Mouse (Mus musculus) midbrain, embryonic 12.5 days (tissue): ENCODE results near the gene Dennd4b. TPM values are rescaled to one million over a fixed set of nuclear protein-coding genes. Genes with fewer than 3 reads are reported as not detected.
"Not testable (repeated sequence)": the region's sequence is repeated elsewhere in the genome, so short reads cannot be mapped to it uniquely, and the experiment has no call there.

Experiments used
- ATAC-seq: fragments of 200-750 bp; cut with Nextera tagmentation; 2 replicates; pipeline ENCODE4 v1.8.0; 2017; ENCODE audit warnings: low read depth, moderate TSS enrichment, moderate library complexity; ENCODE audit not compliant: low FRiP score
- H3K27ac ChIP-seq: fragments of 300-500 bp; sonication (generic); replicated peaks from 2 replicates; pipeline ENCODE4 v1.5.1; 2016; ENCODE audit warnings: mild to moderate bottlenecking
- H3K27me3 ChIP-seq: fragments of 300-500 bp; sonication (generic); 2 replicates; pipeline ENCODE4 v1.6.1; 2016; ENCODE audit warnings: mild to moderate bottlenecking
- H3K36me3 ChIP-seq: fragments of 300-500 bp; sonication (generic); 2 replicates; pipeline ENCODE4 v1.6.1; 2016
- H3K4me1 ChIP-seq: fragments of 300-500 bp; sonication (generic); 2 replicates; pipeline ENCODE4 v1.6.1; 2016
- H3K4me2 ChIP-seq: fragments of 300-500 bp; sonication (generic); replicated peaks from 2 replicates; pipeline ENCODE4 v1.6.1; 2016; ENCODE audit warnings: mild to moderate bottlenecking, moderate library complexity
- H3K4me3 ChIP-seq: fragments of 300-500 bp; sonication (generic); 2 replicates; pipeline ENCODE4 v1.5.1; 2016; ENCODE audit warnings: mild to moderate bottlenecking
- H3K9ac ChIP-seq: fragments of 300-500 bp; sonication (generic); replicated peaks from 2 replicates; pipeline ENCODE4 v1.6.1; 2016; ENCODE audit warnings: mild to moderate bottlenecking, moderate library complexity
- H3K9me3 ChIP-seq: fragments of 300-500 bp; sonication (generic); 2 replicates; pipeline ENCODE4 v1.6.1; 2016; ENCODE audit warnings: mild to moderate bottlenecking
- WGBS: fragments of 180-500 bp; shearing (Covaris S2); methylation state at CpG from one replicate; pipeline ENCODE4 v1.1.7; 2016; 5-methylcytosine and 5-hydroxymethylcytosine counted together
- polyA plus RNA-seq: library from polyadenylated mRNA; unstranded; fragments of >200 nt; fragmentation: Nextera tagmentation; extraction: Ambion mirVana; gene quantifications from 2 replicates; pipeline ENCODE4 v1.2.1, GENCODE M21; 2016

Gene Dennd4b
- polyA plus RNA-seq, 1 experiment from 2014 or later: 6.6 TPM

GRCm38 (mm10) chr3:90268971-90269370 is 4.0 kb downstream of the Dennd4b start:
- no peak for ATAC-seq
- Histone ChIP-seq H3K27ac (no peak overlapping the region), H3K4me1 (peaks cover 14% of the 10 kb centered on the region), H3K27me3 (no peaks in the 10 kb centered on the region), H3K4me2 (no peak overlapping the region), H3K9ac (no peak overlapping the region), H3K9me3 (no peaks in the 10 kb centered on the region), H3K4me3 (no peak overlapping the region), H3K36me3 (peaks cover 34% of the 10 kb centered on the region)
- 89% methylated on average over 16 of the region's 16 CpGs for WGBS

GRCm38 (mm10) chr3:90270784-90271183 is 5.8 kb downstream of the Dennd4b start:
- 91% methylated on average over 8 of the region's 8 CpGs for WGBS

GRCm38 (mm10) chr3:90272170-90272569 is 7.2 kb downstream of the Dennd4b start:
- H3K36me3 ChIP-seq: peaks cover 51% of the 10 kb centered on the region
- H3K9me3 ChIP-seq: no peaks in the 10 kb centered on the region
- 75% methylated on average over 9 of the region's 9 CpGs for WGBS

More at GRCm38 (mm10) chr3:90270784-90271183, 5.8 kb downstream of the Dennd4b start:
- Histone ChIP-seq H3K4me1 (peaks cover 10% of the 10 kb centered on the region), H3K27me3 (no peaks in the 10 kb centered on the region), H3K4me3 (no peak overlapping the region), H3K9ac (no peak overlapping the region), H3K36me3 (peaks cover 43% of the 10 kb centered on the region), H3K27ac (no peak overlapping the region), H3K4me2 (no peak overlapping the region), H3K9me3 (no peaks in the 10 kb centered on the region)
- no peak for ATAC-seq

GRCm38 (mm10) chr3:90273855-90274254 is 8.9 kb downstream of the Dennd4b start:
- no peaks in the 10 kb centered on the region for H3K9me3 ChIP-seq
- H3K4me3 ChIP-seq: no peak overlapping the region
- no peak overlapping the region for H3K9ac ChIP-seq
- H3K4me1 ChIP-seq: no peaks in the 10 kb centered on the region
- H3K27me3 ChIP-seq: no peaks in the 10 kb centered on the region
- H3K36me3 ChIP-seq: peaks cover 67% of the 10 kb centered on the region
- ATAC-seq: no peak
- no peak overlapping the region; the same call in 1 of the 2 replicates for H3K27ac ChIP-seq
- 92% methylated on average over 22 of the region's 22 CpGs for WGBS
- H3K4me2 ChIP-seq: no peak overlapping the region

More at GRCm38 (mm10) chr3:90272170-90272569, 7.2 kb downstream of the Dennd4b start:
- Histone ChIP-seq H3K27ac (no peak overlapping the region), H3K9ac (no peak overlapping the region), H3K27me3 (no peaks in the 10 kb centered on the region), H3K4me2 (no peak overlapping the region), H3K4me1 (no peaks in the 10 kb centered on the region), H3K4me3 (no peak overlapping the region)
- no peak for ATAC-seq

GRCm38 (mm10) chr3:90275286-90275685 is 10.3 kb downstream of the Dennd4b start:
- Histone ChIP-seq H3K4me1 (no peaks in the 10 kb centered on the region), H3K36me3 (peaks cover 80% of the 10 kb centered on the region)
- 92% methylated on average over 11 of the region's 11 CpGs for WGBS

GRCm38 (mm10) chr3:90276858-90277257 is 11.9 kb downstream of the Dennd4b start:
- 51% methylated on average over 14 of the region's 16 CpGs for WGBS
- Histone ChIP-seq H3K4me1 (no peaks in the 10 kb centered on the region), H3K27me3 (no peaks in the 10 kb centered on the region), H3K36me3 (peaks cover 82% of the 10 kb centered on the region), H3K4me3 (no peak overlapping the region), H3K27ac (no peak overlapping the region), H3K4me2 (no peak overlapping the region), H3K9ac (no peak overlapping the region), H3K9me3 (no peaks in the 10 kb centered on the region)
- no peak for ATAC-seq

More at GRCm38 (mm10) chr3:90275286-90275685, 10.3 kb downstream of the Dennd4b start:
- no peak for ATAC-seq
- Histone ChIP-seq H3K27me3 (no peaks in the 10 kb centered on the region), H3K4me3 (no peak overlapping the region), H3K27ac (no peak overlapping the region), H3K9me3 (no peaks in the 10 kb centered on the region), H3K9ac (no peak overlapping the region), H3K4me2 (no peak overlapping the region)

GRCm38 (mm10) chr3:90277793-90278192 is 12.8 kb downstream of the Dennd4b start:
- Histone ChIP-seq H3K4me3 (no peak overlapping the region), H3K9ac (no peak overlapping the region), H3K4me1 (no peaks in the 10 kb centered on the region), H3K27me3 (no peaks in the 10 kb centered on the region), H3K36me3 (peaks cover 73% of the 10 kb centered on the region), H3K9me3 (no peaks in the 10 kb centered on the region), H3K4me2 (no peak overlapping the region), H3K27ac (no peak overlapping the region)
- ATAC-seq: no peak
- 96% methylated on average over 9 of the region's 9 CpGs for WGBS

DNA sequence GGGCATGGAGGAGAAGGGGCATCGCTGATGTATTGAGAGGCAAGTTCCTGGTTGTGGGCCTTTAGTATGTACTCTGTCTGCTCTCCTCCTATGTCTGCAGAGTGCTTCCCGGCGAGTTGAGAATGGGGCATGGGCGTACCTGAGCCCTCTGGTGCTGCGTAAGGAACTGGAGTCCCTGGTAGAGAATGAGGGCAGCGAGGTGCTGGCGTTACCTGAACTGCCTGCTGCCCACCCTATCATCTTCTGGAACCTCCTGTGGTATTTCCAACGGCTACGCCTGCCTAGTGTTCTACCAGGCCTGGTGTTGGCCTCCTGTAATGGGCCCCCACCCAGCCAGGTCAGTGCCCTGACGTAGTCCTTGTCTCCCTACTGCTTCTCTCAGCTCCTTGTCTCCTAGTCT is 13.2 kb downstream of the Dennd4b start:
- no peak overlapping the region for H3K4me3 ChIP-seq
- no peaks in the 10 kb centered on the region for H3K4me1 ChIP-seq
- no peak overlapping the region for H3K9ac ChIP-seq
- WGBS: 95% methylated on average over 10 of the region's 10 CpGs
- H3K27ac ChIP-seq: no peak overlapping the region
- H3K9me3 ChIP-seq: no peaks in the 10 kb centered on the region
- ATAC-seq: no peak
- no peak overlapping the region for H3K4me2 ChIP-seq
- no peaks in the 10 kb centered on the region for H3K27me3 ChIP-seq
- H3K36me3 ChIP-seq: peaks cover 69% of the 10 kb centered on the region

- ATAC-seq: no peak
- peaks cover 58% of the 10 kb centered on the region for H3K36me3 ChIP-seq
- WGBS: 92% methylated on average over 9 of the region's 9 CpGs
These were observed 14.2 kb downstream of the Dennd4b start for GRCm38 (mm10) chr3:90279216-90279615.

DNA sequence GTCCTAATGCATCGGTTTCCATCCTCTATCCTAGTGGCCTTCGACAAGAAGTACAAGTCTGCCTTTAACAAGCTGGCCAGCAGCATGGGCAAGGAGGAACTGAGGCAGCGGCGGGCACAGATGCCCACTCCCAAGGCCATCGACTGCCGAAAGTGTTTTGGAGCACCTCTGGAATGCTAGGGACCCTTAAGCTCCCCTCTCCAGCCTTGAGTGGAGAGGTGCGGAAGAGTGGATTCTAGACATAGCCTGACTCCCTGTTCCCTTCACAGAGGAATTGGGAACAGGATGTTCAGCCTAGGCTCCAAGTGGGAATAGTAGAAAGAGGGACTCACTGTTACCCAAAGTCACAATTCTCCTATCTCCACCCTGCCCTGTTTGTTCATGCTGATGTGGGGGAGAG is 14.8 kb downstream of the Dennd4b start:
- no peaks in the 10 kb centered on the region for H3K9me3 ChIP-seq
- H3K4me2 ChIP-seq: no peak overlapping the region
- ATAC-seq: no peak
- 96% methylated on average over 7 of the region's 7 CpGs for WGBS
- peaks cover 57% of the 10 kb centered on the region for H3K36me3 ChIP-seq
- no peaks in the 10 kb centered on the region for H3K27me3 ChIP-seq
- no peaks in the 10 kb centered on the region for H3K4me1 ChIP-seq
- no peak overlapping the region for H3K9ac ChIP-seq
- H3K27ac ChIP-seq: no peak overlapping the region
- H3K4me3 ChIP-seq: no peak overlapping the region

More at GRCm38 (mm10) chr3:90279216-90279615, 14.2 kb downstream of the Dennd4b start:
- no peak overlapping the region for H3K4me2 ChIP-seq
- no peaks in the 10 kb centered on the region for H3K9me3 ChIP-seq
- H3K4me3 ChIP-seq: no peak overlapping the region
- no peaks in the 10 kb centered on the region for H3K27me3 ChIP-seq
- no peak overlapping the region for H3K27ac ChIP-seq
- no peaks in the 10 kb centered on the region for H3K4me1 ChIP-seq
- H3K9ac ChIP-seq: no peak overlapping the region

- Histone ChIP-seq H3K27me3 (no peaks in the 10 kb centered on the region), H3K4me1 (no peaks in the 10 kb centered on the region), H3K9ac (no peak overlapping the region), H3K36me3 (peaks cover 49% of the 10 kb centered on the region), H3K9me3 (no peaks in the 10 kb centered on the region), H3K27ac (no peak overlapping the region), H3K4me2 (no peak overlapping the region), H3K4me3 (no peak overlapping the region)
- ATAC-seq: no peak
- WGBS: 88% methylated on average over 9 of the region's 9 CpGs
These were observed 15.7 kb downstream of the Dennd4b start for GRCm38 (mm10) chr3:90280708-90281107.

DNA sequence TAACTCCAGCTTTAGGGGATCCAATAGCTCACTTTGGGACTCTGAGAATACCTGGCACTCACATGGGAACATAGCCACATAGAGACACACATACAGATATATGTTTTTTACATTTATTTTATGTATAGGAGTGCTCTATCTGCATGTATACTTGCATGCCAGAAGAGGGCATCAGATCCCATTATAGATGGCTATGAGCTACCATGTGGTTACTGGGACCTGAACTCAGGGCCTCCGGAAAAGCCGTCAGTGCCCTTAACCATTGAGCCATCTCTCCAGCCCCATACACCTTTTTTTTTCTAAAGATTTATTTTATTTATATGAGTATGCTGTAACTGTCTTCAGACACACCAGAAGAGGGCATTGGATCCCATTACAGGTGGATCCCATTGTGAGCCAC is 19.2 kb downstream of the Dennd4b start:
- Histone ChIP-seq H3K27ac (no peak overlapping the region), H3K36me3 (peaks cover 21% of the 10 kb centered on the region), H3K4me3 (no peak overlapping the region), H3K27me3 (no peaks in the 10 kb centered on the region), H3K9ac (no peak overlapping the region), H3K4me2 (no peak overlapping the region), H3K4me1 (no peaks in the 10 kb centered on the region), H3K9me3 (no peaks in the 10 kb centered on the region)
- 94% methylated on average over 2 of the region's 2 CpGs for WGBS
- ATAC-seq: no peak

- H3K4me3 ChIP-seq, H3K4me1 ChIP-seq, H3K4me2 ChIP-seq, H3K27ac ChIP-seq, H3K27me3 ChIP-seq, H3K9me3 ChIP-seq, ATAC-seq, H3K36me3 ChIP-seq, H3K9ac ChIP-seq: not testable (repeated sequence)
- 65% methylated on average over 3 of the region's 3 CpGs for WGBS
These were observed 24.4 kb downstream of the Dennd4b start for GRCm38 (mm10) chr3:90289403-90289802.
